Mouse (Mus musculus): ENCODE measurements around the gene Smok2b.
"Not testable (repeated sequence)": the region's sequence is repeated elsewhere in the genome, so short reads cannot be mapped to it uniquely, and the experiment has no call there.

DNA sequence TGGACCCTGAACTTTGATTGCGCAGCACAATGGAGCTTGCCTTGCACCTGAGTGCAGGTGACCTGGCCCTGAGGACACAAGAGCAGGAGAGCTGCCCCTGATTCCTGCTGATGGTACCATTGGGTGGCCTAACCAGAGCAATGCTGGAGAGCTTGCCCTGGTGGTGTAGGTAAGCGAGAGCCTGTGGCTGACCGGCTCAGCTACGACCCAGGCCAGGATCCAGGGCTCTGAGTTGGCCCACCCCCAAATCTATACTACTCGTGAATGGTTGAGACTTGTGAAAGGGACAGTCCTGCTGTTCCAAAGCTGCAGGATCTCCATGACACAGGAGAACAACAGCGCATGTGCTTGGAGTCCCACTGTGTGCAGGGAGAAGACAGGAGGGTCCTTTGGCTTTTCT is 43.5 kb upstream of the Smok2b start:
- TF ChIP-seq CTCF, POLR2A (IDR thresholded peaks at IDR 0.05; ENCODE audit: extremely low read depth, insufficient read depth, low read length): not testable (repeated sequence)
